Mouse (Mus musculus) skeletal muscle tissue, postnatal 0 days (tissue): ENCODE data around the gene Ccdc124. TPM values are rescaled to one million over a fixed set of nuclear protein-coding genes. Genes with fewer than 3 reads are reported as not detected.

Source experiments
- microRNA-seq, 2 experiments: library from miRNA; unstranded; fragments of <30 nt; microRNA quantifications; one replicate each; pipeline ENCODE4; 2016
- polyA plus RNA-seq: library from polyadenylated mRNA; unstranded; fragments of >200 nt; fragmentation: Nextera tagmentation; extraction: Ambion mirVana; gene quantifications from 2 replicates; pipeline ENCODE4 v1.2.1, GENCODE M21; 2015

Gene Ccdc124
- polyA plus RNA-seq: 55.2 and 65.8 TPM in 2 replicates

DNA sequence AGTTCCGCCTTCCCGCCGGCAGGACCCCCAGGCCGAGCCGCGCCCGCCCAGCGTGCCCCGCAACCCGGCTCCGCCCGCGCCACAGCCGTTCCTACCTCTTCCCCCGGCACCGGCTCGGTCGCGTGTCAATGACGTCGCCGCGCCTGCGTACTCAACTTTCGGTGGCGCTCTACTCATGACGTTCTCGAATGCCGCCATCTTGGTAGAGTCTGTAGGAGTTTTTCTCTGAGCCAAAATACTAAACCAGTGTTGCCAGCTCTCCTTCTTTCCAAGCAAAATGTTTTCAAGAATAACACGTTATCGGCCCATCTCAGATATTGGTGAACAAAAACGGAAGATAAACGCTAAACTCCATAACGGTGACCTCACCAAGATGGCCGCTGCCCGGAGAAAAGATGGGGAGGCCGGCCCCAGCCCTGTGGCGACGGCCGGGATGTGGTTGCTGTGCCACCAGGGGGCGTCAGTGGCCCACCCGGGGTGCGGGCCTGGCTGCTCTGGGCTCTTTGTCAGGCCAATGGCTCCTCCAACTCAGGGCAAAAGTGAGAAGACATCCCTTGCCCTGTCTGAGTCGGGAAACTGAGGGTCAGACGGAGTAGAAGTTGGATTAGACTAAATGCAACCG lies at the start of gene Ccdc124:
Gene Ccdc124, minus strand, starts transcription at position 572 of the 622 bp plus-strand sequence.

GRCm38 (mm10) chr8:70905831-70906736 lies 32.3 kb upstream of the Ccdc124 start, which contains the start of gene Map1s:
Gene Map1s, plus strand, starts transcription at chr8:70905932.

GRCm38 (mm10) chr8:70897021-70897680 lies 23.4 kb upstream of the Ccdc124 start, which contains the start of gene Rpl18a:
Gene Rpl18a, minus strand, starts transcription at chr8:70897412.

GRCm38 (mm10) chr8:70892022-70892895 lies 18.5 kb upstream of the Ccdc124 start, which contains the start of gene Slc5a5:
Gene Slc5a5, minus strand, starts transcription at chr8:70892757.

DNA sequence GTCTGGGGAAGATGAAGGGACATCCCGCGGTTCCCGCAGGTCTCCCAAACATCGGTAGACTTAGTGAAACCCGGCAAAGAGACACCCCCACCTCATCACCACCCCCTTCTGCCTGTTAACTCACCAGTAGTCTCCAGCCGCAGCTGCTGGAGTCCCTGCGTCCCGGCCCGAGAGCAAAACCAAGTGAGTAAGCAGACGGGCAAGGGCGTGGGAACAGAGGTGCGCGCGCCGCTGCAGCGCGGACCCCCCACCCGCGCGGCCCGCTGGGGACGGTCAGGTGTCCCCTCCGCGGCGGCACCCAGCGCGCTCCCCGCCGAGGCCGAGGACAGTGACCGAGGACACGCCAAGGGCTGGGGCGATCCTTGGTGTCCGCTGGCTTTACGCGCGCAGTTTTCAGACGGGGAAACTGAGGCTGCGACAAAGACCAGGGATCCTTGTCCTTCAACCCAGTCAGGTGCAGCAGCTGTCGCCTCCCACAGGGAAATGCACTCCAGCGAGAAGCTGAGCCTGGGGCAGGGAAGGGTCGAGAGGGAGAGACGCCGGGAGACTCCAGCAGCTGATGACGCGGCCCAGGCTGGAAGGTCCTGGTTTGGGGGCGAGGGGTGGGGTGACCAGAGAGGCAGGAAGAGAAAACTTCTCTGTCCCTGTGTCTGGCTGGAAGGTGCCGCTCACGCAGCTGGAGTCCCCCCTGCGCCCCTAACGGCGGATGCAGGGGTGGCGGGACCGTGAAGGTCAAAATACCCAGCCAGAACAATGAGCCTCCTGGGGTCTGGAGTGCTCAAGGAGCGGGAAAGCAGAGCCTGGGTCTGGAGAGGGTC lies 10.7 kb downstream of the Ccdc124 start, which contains the start of gene Kcnn1:
Gene Kcnn1, minus strand, starts transcription at position 435 of the 818 bp plus-strand sequence.

GRCm38 (mm10) chr8:70839408-70840351 lies 34.1 kb downstream of the Ccdc124 start, which contains the start of gene Arrdc2:
Gene Arrdc2, minus strand, starts transcription at chr8:70839720.

Small RNA genes within 50 kb of the gene (microRNA-seq; reads per million reads assigned to microRNA genes)
- 0.21 to 1.1 reads per million in 2 experiments for gene Mir7067

Other genes starting within 250 kb of the Ccdc124 start
- gene Gdf15, start 241.5 kb downstream of the Ccdc124 start, polyA plus RNA-seq: 0.28 and 0.41 TPM in 2 replicates
- gene Pgpep1, start 213.5 kb downstream of the Ccdc124 start, polyA plus RNA-seq: 44.6 and 48.6 TPM in 2 replicates
- 120 and 144 TPM in 2 replicates for gene Lsm4, start 200.7 kb downstream of the Ccdc124 start, polyA plus RNA-seq
- 81.2 and 130 TPM in 2 replicates for gene Jund, start 175.0 kb downstream of the Ccdc124 start, polyA plus RNA-seq
- gene Iqcn, start 170.5 kb downstream of the Ccdc124 start, polyA plus RNA-seq: not detected in 2 replicates
- not detected in 2 replicates for gene Gm3336, start 155.4 kb downstream of the Ccdc124 start, polyA plus RNA-seq
- gene Pde4c, start 150.2 kb downstream of the Ccdc124 start, polyA plus RNA-seq: 0.60 and 0.78 TPM in 2 replicates
- gene Rab3a, start 119.3 kb downstream of the Ccdc124 start, polyA plus RNA-seq: 48.6 and 48.8 TPM in 2 replicates
- 33.9 and 40.1 TPM in 2 replicates for gene Mpv17l2, start 113.0 kb downstream of the Ccdc124 start, polyA plus RNA-seq
- gene Pik3r2, start 97.2 kb downstream of the Ccdc124 start, polyA plus RNA-seq: 41.8 and 42.9 TPM in 2 replicates
- gene Mast3, start 68.9 kb downstream of the Ccdc124 start, polyA plus RNA-seq: 4.4 and 4.8 TPM in 2 replicates
- gene Il12rb1, start 65.5 kb downstream of the Ccdc124 start, polyA plus RNA-seq: 0.13 TPM in 1 of 2 replicates, not detected in the other
- gene Arrdc2, start 34.2 kb downstream of the Ccdc124 start, polyA plus RNA-seq: 3.2 and 5.5 TPM in 2 replicates
- gene Kcnn1, start 10.7 kb downstream of the Ccdc124 start, polyA plus RNA-seq: 0.73 and 0.85 TPM in 2 replicates
- gene Slc5a5, start 18.8 kb upstream of the Ccdc124 start, polyA plus RNA-seq: 0.09 and 0.10 TPM in 2 replicates
- 3,039 and 3,890 TPM in 2 replicates for gene Rpl18a, start 23.5 kb upstream of the Ccdc124 start, polyA plus RNA-seq
- gene Map1s, start 32.0 kb upstream of the Ccdc124 start, polyA plus RNA-seq: 25.8 and 28.7 TPM in 2 replicates